Mouse (Mus musculus) spleen, adult 2 months (tissue): Measurements from ENCODE around the gene Mmrn2.

ENCODE experiments used
- CTCF ChIP-seq: fragments of 200-500 bp; IDR thresholded peaks from 2 replicates; pipeline ENCODE4 v1.5.1; 2011; ENCODE audit warnings: mild to moderate bottlenecking, inconsistent platforms; ENCODE audit not compliant: insufficient read depth, insufficient read length, insufficient replicate concordance; ENCODE audit errors: extremely low read depth
- POLR2A ChIP-seq: fragments of 200-500 bp; IDR thresholded peaks from 2 replicates; pipeline ENCODE4 v1.6.1; 2011; ENCODE audit warnings: low read depth, low read length, inconsistent platforms

- no peak for TF ChIP-seq CTCF
- no peak for TF ChIP-seq POLR2A
These were observed 26.3 kb upstream of the Mmrn2 start for GRCm38 (mm10) chr14:34349007-34349406.
